18 mouse cellular contexts compared by ENCODE assay signal in genomic region chr5:115629672-115630071, GRCm38 (mm10).
"Had no signal": no experiment of that assay in that cellular context is flagged by ENCODE, and none has a peak within 500 bp of the region (broad histone marks: within the 10 kb centered on the region; RNA-seq: fewer than 3 reads in every experiment).

No protein-coding gene starts in this region.

- H3K9ac ChIP-seq: liver, embryonic 14.5 days; lung, embryonic 15.5 days; midbrain, embryonic 13.5 days; midbrain, embryonic 15.5 days; neural tube, embryonic 12.5 days; stomach, embryonic 15.5 days had no signal

- H3K9me3 ChIP-seq: lung, embryonic 15.5 days; megakaryocyte, embryonic 14.5 days; midbrain, embryonic 13.5 days; midbrain, embryonic 15.5 days; neural tube, embryonic 12.5 days; stomach, embryonic 15.5 days had no signal

- H3K27me3 ChIP-seq: lung, embryonic 15.5 days; midbrain, embryonic 13.5 days; midbrain, embryonic 15.5 days; neural tube, embryonic 12.5 days; stomach, embryonic 15.5 days had no signal

- H3K27ac ChIP-seq: liver, embryonic 14.5 days; lung, embryonic 15.5 days; macrophage; midbrain, embryonic 13.5 days; neural tube, embryonic 12.5 days; stomach, embryonic 15.5 days; stomach, postnatal 0 days had no signal

- H3K4me2 ChIP-seq: midbrain, embryonic 11.5 days; midbrain, embryonic 13.5 days; midbrain, embryonic 15.5 days; neural tube, embryonic 12.5 days had no signal

- H3K4me3 ChIP-seq: lung, embryonic 15.5 days; megakaryocyte, embryonic 14.5 days; midbrain, embryonic 13.5 days; midbrain, embryonic 15.5 days; neural tube, embryonic 12.5 days had no signal

- H3K36me3 ChIP-seq: midbrain, embryonic 13.5 days; midbrain, embryonic 15.5 days; stomach, embryonic 15.5 days had no signal

- ATAC-seq: lung, postnatal 0 days; midbrain, embryonic 13.5 days; midbrain, embryonic 15.5 days had no signal

- DNase-seq: lung, adult 2 months; lung, postnatal 14 days; lung, postnatal 36 days; right cerebral cortex, postnatal 14 days; thymus, adult 2 months; thymus, postnatal 25 days; thymus, postnatal 4 days had no signal
